Mouse (Mus musculus): ENCODE data around the gene Dyrk3. TPM values are rescaled to one million over a fixed set of nuclear protein-coding genes. Genes with fewer than 3 reads are reported as not detected.
A peak's percentile ranks its signal among the peaks of the same experiment; 100 is the strongest.

Gene Dyrk3
- polyA plus RNA-seq, 1 experiment: 0.52 TPM

DNA sequence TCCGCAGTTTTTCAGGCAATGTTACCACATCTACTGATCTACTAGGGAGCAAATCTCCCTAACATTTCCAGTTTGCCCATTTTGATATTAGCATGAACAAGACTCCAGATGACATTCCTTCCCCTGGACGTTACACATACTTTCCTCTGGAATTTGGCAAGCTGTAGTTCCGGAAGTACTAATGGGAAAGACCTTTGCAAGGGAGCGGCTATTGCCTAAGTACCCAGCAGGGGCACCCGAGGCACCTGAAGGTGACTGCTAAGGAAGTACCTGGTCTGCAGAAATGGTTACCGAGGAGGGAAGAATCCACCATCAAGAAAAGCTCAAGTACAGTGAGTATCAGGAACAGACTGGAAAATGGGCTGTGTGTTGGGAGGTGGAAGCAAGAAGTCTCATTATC, 25.6 kb downstream of the Dyrk3 start:
- DNase-seq (ENCODE audit: low spot score): no peak

DNA sequence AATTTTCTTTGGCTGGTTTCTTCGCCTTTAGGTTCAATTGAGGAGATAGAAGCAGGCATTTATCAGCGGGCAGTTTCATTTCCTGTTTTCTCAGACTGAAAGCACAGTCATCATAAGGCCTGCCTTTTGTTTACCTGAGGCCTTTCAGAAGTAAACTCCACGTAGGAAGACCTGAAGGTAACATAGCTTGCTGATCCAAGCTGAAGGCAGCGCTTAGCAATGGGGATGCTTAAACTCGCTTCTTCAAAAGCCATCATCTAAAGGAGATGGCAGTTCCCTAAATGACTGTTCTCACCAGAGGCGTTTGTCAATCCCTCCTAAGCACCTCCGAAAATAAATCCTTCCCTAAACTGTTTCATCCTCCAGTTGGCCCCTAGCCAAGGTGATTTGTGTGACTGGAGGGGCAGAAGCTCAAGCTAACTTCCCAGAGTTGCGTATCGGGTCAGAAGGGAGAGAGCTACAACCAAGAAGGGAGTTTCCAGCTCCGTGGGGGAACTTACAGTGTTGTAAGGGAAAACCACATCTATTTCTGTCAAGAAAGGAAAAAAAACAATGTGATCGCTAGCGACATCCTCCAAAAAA, 27.5 kb downstream of the Dyrk3 start:
- DNase-seq (ENCODE audit: low spot score): no peak

- peak; percentile 50 for DNase-seq (ENCODE audit: low spot score)
Observed at GRCm38 (mm10) chr1:131107575-131108308, 30.4 kb downstream of the Dyrk3 start.

DNA sequence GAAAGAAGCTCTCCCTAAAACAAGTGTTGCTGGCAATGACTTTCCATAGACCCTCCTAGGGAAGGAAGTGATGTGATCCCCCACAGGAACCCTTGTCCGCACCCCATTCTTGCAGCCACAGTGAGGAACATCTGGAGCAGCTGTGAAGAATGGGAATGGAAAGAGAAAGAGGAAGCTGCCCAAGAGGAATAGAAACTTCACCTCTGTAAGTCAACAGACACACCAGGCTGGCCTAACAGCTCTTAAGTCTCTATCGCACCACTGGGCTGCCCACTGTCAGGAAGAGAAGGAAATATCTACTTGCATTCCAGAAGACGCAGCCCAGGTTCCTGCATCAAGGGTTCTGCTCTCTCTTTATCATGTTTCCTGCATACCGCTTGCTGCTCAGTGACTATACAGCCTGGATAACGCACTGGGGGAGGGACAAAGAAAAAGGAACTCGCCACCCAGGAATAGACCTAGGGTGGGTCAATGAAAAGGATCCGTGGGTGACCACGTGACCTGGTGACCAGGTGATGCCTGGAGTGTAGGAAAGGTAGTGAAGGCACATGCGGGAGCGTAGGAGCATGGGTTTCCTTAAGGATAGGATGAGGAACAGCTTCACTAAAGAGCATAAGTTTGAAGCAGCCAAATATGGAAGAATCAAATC, 34.2 kb downstream of the Dyrk3 start:
- no peak for DNase-seq (ENCODE audit: low spot score)

GRCm38 (mm10) chr1:131100808-131101207, 37.3 kb downstream of the Dyrk3 start:
- no peak for DNase-seq (ENCODE audit: low spot score)

- DNase-seq (ENCODE audit: low spot score): peak; percentile 93
Observed at GRCm38 (mm10) chr1:131097700-131098094, 40.4 kb downstream of the Dyrk3 start, which contains the start of gene Mapkapk2. Gene Mapkapk2, minus strand, starts transcription at chr1:131097826.

DNA sequence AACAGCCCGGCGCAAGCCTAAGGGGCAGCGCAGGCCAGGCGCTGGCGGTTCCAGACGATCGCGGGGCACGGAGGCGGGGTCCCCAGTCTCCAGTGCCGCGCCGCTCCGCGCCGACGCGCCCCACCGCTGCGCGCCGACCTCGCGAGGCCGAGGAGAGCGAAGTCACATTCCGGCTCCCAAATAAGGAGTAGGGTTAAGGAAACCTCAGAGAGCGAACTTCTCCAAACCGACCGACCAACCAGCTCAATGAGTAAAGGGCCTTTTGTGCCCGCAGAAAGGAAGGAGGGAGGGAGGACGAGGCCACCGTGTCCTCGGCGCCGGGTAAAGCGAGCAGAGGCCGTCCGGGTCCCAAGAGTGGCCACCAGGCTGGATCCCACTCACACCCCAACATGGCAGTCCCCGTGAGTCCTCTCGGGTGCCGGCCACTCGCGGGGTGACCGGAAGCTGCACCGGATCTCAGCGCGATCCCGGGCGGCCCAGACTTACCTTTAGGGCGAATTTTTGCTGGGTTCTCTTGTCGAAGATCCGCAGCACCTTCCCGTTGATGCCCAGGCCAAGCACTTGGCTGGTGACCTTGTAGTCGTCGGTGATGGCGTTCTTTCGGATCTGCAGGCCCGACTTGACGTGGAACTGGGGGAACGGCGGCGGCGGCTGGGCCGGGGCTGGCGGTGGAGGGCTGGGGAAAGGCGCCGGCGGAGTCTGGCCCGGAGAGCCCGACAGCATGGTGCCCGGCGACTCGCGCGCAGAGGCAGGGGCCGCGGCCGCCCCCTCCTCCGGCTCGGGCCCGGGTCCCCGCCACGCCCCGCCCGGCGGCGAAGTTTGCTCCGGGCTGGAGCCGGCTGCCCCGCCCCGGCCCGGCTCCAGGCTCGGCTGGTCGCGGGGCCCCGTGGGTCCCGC, 41.1 kb downstream of the Dyrk3 start:
- peak; percentile 56 for DNase-seq (ENCODE audit: low spot score)

DNA sequence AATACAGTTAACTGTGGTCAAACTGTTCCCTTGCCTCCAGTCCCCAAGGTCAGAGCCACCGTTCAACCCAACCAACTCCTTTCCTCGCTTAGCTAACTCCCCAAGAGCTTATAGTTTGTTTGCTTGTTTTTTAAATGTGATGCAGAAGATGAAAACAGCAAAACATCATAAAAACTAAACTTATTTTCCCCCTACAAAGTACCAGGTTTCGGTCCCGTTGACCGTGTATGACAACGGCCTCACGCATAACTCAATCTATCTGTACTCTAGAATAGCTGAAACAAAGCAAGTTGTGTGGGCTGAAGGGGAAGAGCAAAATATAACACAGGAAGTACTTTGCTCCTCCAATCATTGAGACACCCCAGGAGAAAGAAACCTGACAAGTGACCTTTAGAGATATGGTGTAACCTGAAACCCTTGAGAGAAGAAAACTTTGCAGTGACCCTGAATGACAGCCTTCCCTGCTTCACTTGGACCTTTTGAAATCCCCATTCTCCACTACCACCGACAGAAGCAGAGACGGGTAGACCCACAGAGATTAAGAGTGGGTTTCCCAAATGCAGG, 41.9 kb downstream of the Dyrk3 start:
- no peak for DNase-seq (ENCODE audit: low spot score)

GRCm38 (mm10) chr1:131095574-131095973, 42.6 kb downstream of the Dyrk3 start:
- no peak for DNase-seq (ENCODE audit: low spot score)

DNA sequence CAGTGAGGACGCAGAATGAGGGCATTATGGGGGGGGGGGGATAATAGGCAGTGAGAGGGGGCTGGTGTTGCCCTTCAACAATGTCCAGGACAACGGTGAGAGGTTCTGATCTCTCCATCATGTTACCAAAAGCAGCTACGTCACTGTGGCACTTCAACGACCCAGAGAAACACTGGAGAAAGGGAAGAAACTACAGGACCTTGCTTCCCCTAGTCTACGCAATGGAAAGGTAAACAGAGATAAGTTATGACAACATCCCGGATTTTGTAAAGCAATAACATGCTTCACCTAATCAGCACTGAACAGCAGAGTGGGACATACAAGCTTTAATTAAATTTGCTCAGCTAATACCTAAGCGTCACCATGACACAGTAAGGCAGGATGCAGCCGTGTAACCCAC, 44.3 kb downstream of the Dyrk3 start:
- no peak for DNase-seq (ENCODE audit: low spot score)

GRCm38 (mm10) chr1:131092846-131093245, 45.3 kb downstream of the Dyrk3 start:
- no peak for DNase-seq (ENCODE audit: low spot score)

GRCm38 (mm10) chr1:131092173-131092572, 46.0 kb downstream of the Dyrk3 start:
- no peak for DNase-seq (ENCODE audit: low spot score)

- no peak for DNase-seq (ENCODE audit: low spot score)
Observed at GRCm38 (mm10) chr1:131091481-131091880, 46.7 kb downstream of the Dyrk3 start.

DNA sequence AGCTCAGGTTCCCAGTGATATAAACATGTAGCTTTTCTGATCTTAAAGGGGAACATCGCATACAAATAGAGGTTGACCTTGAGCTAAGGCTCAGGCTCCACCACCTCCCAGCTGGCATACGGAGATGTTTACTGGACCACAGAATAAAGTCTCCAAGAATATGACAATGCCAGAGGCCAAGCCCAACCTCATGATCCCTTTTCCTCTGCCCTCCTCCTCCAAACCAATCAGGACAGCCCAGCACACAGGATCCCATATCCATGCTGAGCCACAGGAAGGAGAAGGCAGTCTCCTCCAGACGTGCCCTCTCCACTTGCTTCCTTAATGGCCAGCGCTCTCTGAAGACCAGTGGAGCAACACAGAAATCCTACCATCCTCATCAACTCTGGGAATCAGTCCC, 47.3 kb downstream of the Dyrk3 start:
- DNase-seq (ENCODE audit: low spot score): no peak

- DNase-seq (ENCODE audit: low spot score): no peak
Observed at GRCm38 (mm10) chr1:131090261-131090660, 47.9 kb downstream of the Dyrk3 start.

DNA sequence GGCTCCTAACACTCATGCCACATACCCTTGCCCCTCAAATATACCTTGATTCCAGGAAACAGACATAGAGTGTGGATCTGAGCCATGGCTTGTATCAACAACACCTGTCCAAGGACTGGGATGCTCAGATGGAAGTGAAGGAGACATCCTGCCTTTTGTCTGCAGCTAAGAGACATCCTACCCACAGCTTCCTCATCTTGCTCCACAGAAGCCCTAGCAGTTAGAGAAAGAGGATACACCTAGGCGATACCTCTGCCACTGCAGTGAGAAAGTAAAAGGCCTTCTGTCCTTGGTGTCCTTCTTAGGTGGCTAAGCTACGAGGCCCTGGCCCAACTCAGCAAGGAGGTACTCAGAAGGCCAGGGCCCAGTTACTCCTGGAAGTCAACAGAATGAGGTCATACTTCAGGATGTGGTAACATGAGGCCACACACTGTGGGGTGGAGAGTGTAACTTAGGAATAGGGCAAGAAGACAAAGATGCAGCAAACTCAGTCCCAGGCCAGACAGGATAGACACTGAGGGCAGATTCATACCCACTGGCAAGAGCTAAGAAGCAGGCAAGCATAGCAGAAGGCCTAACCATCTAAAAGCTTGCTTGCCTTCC, 48.5 kb downstream of the Dyrk3 start:
- DNase-seq (ENCODE audit: low spot score): no peak

DNA sequence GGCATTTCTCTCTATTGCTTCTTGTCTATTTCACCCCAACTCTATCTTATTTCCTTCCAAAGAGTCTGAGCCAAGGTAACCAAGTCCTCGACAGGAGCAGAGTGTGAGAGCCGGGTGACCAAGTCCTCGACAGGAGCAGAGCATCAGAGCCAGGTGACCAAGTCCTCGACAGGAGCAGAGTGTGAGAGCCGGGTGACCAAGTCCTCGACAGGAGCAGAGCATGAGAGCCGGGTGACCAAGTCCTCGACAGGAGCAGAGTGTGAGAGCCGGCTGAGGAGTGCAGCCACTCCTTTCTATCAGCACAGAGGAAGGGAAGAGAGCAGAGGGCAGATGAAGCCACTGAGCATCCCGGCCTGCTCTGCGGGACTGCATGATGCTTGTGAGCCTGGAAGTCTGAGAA, 49.6 kb downstream of the Dyrk3 start:
- DNase-seq (ENCODE audit: low spot score): no peak

DNA sequence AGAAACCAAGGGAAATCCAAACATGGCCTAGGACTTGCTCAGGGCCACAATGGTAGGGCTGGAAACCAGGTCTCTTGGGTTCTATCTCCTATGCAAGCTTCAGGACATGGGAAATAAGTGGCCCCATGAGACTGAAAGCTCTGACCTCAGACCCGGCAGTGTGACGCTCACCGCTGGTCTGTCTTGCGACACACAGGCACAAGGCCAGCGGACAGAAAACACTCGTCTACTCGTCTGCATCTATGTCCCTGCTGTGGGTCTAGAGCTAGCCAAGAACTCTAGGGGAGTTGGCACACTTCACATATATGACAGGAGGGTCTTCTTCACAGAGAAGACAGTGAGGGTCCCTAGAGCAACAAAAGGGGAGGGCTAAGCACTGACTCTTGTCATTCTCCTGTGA, 51.2 kb downstream of the Dyrk3 start:
- no peak for DNase-seq (ENCODE audit: low spot score)

DNA sequence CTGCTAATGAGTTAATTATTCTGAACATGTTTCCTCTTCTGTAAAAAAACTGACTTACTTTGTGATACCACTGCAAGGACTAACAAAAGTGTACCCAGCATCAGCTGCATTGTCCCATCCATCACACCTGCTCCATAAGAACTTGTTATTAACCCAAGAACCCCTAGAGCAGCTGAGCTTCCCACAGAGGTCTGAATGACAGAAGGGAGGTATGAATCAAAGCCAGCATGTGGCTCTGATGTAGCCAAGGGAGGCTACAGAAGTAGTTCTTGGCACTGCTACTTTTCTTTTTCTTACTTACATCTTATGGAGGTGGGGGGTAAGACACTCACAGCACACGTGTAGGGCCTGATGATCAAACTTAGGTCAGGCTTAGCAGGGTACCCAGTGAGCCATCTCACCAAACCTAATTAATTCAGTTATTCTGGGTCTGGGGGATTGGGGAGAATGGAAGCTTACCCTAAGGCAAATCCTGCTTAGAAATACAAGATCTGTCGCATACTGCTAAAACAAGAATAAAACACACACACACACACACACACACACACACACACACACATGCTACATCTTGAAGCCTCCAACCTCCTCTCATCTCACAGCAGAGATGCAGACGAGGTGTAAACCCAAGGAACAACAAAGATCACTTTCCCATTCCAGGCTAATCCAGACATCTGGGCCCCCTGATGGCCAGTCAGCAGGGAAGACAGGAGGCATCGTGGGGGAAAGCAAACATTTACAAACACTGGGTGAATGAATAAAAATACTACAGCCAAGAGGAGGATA, 52.0 kb downstream of the Dyrk3 start:
- no peak for DNase-seq (ENCODE audit: low spot score)

DNA sequence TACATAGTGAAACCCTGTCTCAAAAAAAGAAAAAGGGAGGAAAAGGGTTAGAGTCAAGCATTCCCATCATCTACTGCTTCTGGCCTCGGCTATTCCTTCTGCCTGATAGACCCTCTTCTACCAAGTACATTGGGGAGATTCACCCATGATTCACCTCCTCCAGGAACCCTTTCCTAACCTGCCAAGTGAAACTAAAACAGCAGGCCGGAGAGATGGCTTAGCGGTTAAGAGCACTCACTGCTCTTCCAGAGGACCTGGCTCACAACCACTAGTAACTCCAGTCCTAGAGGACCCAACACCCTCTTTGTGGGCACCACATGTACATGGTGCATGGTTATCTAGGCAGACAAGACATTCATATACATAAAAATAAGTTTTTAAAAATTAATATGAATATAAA, 52.9 kb downstream of the Dyrk3 start:
- no peak for DNase-seq (ENCODE audit: low spot score)

GRCm38 (mm10) chr1:131084289-131084688, 53.9 kb downstream of the Dyrk3 start:
- DNase-seq (ENCODE audit: low spot score): no peak

Data from urinary bladder, adult 2 months (tissue).